Mouse (Mus musculus) gastrocnemius, adult 2 months (tissue): ENCODE results near the gene Ascl4. TPM values are rescaled to one million over a fixed set of nuclear protein-coding genes. Genes with fewer than 3 reads are reported as not detected.
A peak's percentile ranks its signal among the peaks of the same experiment; 100 is the strongest.

Source experiments
- DNase-seq: peaks from one replicate; pipeline ENCODE4 v3.0.0; 2022
- H3K27ac ChIP-seq: fragments of 200-600 bp; 2 replicates; pipeline ENCODE4 v1.8.1; 2022; ENCODE audit warnings: mild to moderate bottlenecking
- H3K4me3 ChIP-seq: fragments of 200-600 bp; 2 replicates; pipeline ENCODE4 v1.8.1; 2022; ENCODE audit warnings: mild to moderate bottlenecking, moderate library complexity
- CTCF ChIP-seq: fragments of 200-600 bp; IDR thresholded peaks from 2 replicates; pipeline ENCODE4 v1.8.1; 2022; ENCODE audit warnings: antibody characterized with exemption, mild to moderate bottlenecking, moderate library complexity
- intact Hi-C: fragments of 180-260 bp; cut with DNase I; formaldehyde crosslinking; loops from one replicate; pipeline ENCODE4 v1.15.1; 2025
- total RNA-seq, 2 experiments: library from RNA; stranded (reverse); gene quantifications; 2 replicates each; pipeline ENCODE4 v1.2.3; 2021

Gene Ascl4
- total RNA-seq, 2 experiments from 2014 or later: not detected

DNA sequence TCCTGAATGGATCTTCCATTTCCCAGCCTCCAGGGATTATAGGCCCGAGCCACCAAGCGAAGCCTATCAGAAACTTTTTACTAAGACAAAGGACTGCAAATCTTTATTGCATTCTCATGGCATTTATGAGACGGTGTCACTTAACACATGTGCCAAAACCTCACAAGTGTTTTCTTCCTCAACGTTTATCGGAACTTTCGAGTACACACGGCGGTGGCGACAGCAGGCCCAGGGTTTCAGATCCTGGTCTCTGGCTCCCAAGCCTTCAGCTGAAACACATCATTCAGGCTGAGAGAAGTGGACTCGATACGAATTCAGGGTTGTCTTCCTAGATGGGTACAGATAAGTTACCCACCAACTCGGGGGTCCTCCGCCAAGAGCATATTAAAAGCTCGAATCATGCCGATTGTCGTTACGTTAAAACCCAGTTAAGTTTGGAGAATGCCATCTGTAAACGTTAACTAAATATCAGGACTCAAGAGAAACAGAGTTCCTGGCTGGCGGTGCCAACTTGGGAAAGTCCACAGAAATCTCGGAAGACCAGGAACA lies 29.5 kb downstream of the Ascl4 start:
- no peak for DNase-seq
- TF ChIP-seq CTCF: no peak
- peak overlapping the region; percentile 80 for H3K4me3 ChIP-seq
- peak overlapping the region; percentile 92 for H3K27ac ChIP-seq
- intact Hi-C loops: loop anchor here (5.0 kb wide), 2 partner anchors 40 to 65 kb away; partner anchors contain the start of genes Fbxo7 and Prdm4

DNA sequence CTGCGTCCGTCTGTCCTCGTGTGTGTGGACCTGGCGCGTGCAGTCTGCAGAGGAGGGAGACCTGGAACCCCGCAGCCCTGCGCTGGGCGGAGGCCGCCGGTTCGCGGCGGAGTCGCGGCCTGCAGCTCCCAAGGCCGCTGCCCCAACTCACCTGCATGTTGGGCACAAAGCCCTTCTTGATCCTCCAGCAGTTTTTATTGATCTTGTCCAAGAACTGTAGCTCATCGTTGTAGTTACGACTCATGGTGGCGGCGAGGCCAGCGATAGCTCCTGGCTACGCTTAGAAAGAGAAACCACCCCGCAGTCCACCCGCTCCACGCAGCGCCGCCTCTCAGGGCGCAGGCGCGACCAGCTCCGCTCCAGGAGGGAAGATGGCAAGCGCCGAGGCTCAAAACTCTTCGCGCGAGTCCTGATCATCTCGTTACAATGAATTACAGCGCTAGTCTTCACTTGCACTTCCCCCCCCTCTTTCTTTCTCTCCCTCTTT lies 30.0 kb downstream of the Ascl4 start, which contains the start of gene Rtcb:
Gene Rtcb, minus strand, starts transcription at position 360 of the 487 bp plus-strand sequence.
- peak; percentile 98 for DNase-seq
- no peak for TF ChIP-seq CTCF
- Histone ChIP-seq H3K4me3 (peak within 1 kb of the TSS; percentile 80), H3K27ac (peak within 1 kb of the TSS; percentile 92)
- intact Hi-C loops: loop anchor here (5.0 kb wide), 2 partner anchors 40 to 65 kb away; partner anchors contain the start of genes Fbxo7 and Prdm4

DNA sequence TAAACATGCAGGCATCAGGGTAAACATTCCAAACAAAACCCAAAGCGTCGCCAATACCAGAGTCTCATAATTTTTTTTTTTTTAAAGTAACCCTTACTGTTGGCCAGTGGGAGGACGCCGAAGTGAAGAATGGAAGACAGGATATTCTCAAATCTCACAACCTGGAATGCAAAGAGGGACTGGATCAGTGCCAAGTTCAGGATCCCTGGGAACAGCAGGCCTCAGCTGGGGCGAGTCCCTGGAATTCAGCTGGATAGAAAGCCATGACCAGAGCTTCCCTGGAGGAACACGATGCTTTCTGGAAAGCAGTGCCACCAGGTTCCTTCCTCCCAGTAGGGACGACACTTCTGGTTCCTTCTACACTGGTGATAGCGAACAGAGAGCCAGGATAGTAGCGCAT lies 35.4 kb downstream of the Ascl4 start:
- intact Hi-C loops: no loop called here
- H3K27ac ChIP-seq: no peak overlapping the region
- no peak for TF ChIP-seq CTCF
- no peak for DNase-seq
- H3K4me3 ChIP-seq: no peak overlapping the region

DNA sequence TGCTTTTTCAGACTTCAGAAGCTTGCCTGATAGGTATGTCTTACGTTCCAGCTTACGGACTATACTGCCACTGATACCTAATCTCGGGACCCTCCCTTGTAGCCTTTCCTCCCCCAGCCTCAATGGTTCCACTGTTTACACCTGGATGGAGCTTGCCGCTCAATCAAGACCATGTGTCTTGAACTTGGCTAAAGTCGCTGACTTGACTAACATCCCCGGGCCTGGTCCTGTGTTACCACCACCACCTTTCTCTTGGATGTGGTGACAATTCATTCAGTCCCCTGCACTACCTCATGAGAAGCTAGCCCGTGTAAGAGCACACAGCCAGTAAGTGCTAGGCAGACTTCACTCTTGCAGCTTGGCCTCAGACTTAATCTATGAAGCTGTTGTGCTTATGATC lies 36.8 kb downstream of the Ascl4 start:
- intact Hi-C loops: no loop called here
- no peak for TF ChIP-seq CTCF
- no peak overlapping the region for H3K27ac ChIP-seq
- no peak overlapping the region for H3K4me3 ChIP-seq
- DNase-seq: no peak

DNA sequence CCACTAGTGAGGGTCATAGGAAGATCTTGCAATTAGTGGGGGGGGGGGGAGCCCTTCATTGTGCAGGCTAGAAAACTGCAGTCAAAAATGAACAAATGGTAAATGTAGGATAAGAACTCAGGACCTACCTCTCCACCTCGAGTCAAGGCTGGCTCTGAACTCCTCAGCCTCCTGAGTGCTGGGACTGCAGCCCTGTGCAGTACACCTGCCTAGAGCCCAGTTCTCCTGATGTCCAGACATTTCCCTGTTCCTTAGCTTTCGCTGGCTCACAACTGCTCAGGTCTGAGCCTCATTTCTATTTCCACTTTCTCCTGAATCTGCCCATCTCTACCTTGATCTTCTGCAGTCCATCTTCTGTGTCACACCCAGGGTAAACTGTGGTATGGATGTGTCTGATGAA lies 39.0 kb downstream of the Ascl4 start:
- no peak for DNase-seq

GRCm38 (mm10) chr10:85967411-85968156 lies 40.1 kb downstream of the Ascl4 start:
- Histone ChIP-seq H3K27ac (no peak overlapping the region), H3K4me3 (no peak overlapping the region)
- TF ChIP-seq CTCF: no peak
- DNase-seq: no peak
- intact Hi-C loops: loop anchor here (1.0 kb wide), 1 partner anchor 496 kb away; no protein-coding TSS in a partner anchor

More for the DNA sequence above, 39.0 kb downstream of the Ascl4 start:
- intact Hi-C loops: no loop called here
- Histone ChIP-seq H3K27ac (no peak overlapping the region), H3K4me3 (no peak overlapping the region)
- TF ChIP-seq CTCF: no peak

- intact Hi-C loops: loop anchor here (1.0 kb wide), 1 partner anchor 495 kb away; no protein-coding TSS in a partner anchor
- no peak overlapping the region for H3K27ac ChIP-seq
- peak; percentile 92 for TF ChIP-seq CTCF
- no peak overlapping the region for H3K4me3 ChIP-seq
- DNase-seq: peak; percentile 79
Observed at GRCm38 (mm10) chr10:85968157-85968634, 40.7 kb downstream of the Ascl4 start.

DNA sequence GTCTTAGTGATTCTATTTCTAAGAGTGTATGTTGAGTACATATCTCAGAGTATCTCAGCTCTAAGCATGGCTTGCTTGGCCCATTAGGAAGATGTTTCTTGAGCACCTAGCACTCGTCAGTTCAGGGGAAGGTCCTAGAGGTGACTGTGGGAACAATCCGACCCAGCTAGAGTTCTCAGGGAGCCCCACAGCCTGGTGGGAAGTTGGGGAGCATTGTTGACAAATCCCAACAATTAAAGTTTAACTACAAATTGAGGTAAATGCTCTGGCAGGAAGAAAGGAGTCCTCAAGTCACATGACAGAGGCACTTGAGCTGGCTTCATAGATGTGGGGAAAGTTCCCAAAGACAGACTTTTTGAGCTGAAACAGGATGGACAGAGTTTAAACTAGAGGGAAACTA lies 41.2 kb downstream of the Ascl4 start:
- H3K27ac ChIP-seq: no peak overlapping the region
- no peak overlapping the region for H3K4me3 ChIP-seq
- DNase-seq: no peak
- no peak for TF ChIP-seq CTCF
- intact Hi-C loops: loop anchor here (1.0 kb wide), 1 partner anchor 495 kb away; no protein-coding TSS in a partner anchor

DNA sequence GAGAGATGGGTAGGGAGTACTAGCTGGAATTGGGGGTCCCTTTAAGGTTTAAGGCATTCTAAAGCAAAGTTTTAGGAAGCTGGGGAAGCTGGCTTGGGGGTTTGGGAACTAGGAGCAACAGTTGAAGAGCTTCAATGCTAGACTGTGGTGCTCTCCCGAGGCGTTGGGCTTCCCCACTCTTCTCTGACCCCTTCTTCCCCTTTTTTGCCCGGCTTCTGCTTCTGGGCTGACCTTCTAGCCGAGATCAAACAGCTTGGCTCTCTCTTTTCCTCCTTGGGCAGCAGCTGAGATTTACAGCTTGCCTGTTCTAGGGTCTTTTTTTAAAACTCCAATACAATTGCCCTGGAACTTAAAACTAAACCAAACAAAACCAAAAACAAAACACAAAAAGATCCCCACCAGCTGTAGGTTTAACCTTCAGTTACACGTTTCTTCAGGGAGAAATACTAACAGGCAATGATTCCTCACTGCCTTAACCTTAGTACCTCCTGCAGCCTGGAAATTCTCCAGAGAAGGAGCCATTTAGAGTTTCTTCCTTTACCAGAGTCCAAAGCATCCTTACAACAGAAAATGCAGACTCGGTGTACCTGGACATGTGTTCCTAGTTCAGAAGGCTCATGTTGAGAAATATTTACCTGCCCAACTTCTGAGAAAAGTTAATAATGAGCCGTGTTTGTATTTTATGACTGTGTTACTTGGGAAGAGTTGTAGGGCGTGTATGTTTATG lies 42.6 kb downstream of the Ascl4 start:
- no peak for DNase-seq
- no peak overlapping the region for H3K4me3 ChIP-seq
- no peak overlapping the region for H3K27ac ChIP-seq
- intact Hi-C loops: no loop called here
- no peak for TF ChIP-seq CTCF

DNA sequence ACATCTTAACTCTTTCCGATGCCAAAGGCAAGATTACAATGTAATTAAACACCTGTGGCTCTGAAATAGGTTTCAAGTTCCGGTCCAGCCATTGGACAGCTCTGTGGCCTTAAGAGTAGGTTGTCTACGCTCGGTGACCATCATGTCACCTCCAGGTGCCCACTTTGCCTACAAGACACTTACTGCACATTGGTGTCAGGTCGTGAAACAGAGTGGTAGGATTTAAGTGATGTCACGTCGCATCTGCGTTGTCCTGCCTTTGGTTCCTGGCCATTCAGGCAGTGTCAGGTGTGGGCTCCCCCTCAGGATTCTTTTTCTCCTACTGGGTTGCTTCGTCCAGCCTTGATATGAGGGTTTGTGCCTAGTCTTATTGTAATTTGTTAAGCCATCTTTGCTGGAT lies 44.3 kb downstream of the Ascl4 start:
- no peak overlapping the region for H3K27ac ChIP-seq
- intact Hi-C loops: no loop called here
- no peak for TF ChIP-seq CTCF
- no peak for DNase-seq
- H3K4me3 ChIP-seq: no peak overlapping the region

DNA sequence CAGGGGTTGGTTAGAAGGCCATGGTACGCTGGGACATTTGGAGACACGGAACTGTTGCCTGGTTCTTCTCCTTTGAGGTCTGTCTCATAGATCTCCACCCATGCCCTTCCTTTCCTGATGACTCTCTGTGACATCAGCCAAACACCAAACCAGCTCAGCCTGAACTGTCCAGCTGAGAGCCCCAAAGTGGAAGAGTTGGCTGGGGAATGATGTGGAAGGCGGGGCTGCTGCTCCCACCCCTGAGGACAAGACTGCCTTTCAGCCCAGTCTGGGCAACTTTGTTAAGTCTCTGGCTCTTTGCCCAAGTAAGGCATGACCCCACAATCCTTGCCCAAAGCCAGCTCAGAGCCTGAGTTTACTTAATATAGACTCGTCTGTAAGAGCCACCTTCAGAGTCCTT lies 45.4 kb downstream of the Ascl4 start:
- DNase-seq: no peak
- intact Hi-C loops: no loop called here
- Histone ChIP-seq H3K27ac (no peak overlapping the region), H3K4me3 (no peak overlapping the region)
- no peak for TF ChIP-seq CTCF

- no peak overlapping the region for H3K27ac ChIP-seq
- DNase-seq: no peak
- no peak overlapping the region for H3K4me3 ChIP-seq
- intact Hi-C loops: no loop called here
- no peak for TF ChIP-seq CTCF
Observed at GRCm38 (mm10) chr10:85989412-85990115, 62.1 kb downstream of the Ascl4 start.
